Mouse (Mus musculus): ENCODE results near the gene Scamp5. TPM values are rescaled to one million over a fixed set of nuclear protein-coding genes. Genes with fewer than 3 reads are reported as not detected.

Gene Scamp5
- total and polyA plus RNA-seq, 2 experiments from 2014 or later: 175 to 282 TPM

DNA sequence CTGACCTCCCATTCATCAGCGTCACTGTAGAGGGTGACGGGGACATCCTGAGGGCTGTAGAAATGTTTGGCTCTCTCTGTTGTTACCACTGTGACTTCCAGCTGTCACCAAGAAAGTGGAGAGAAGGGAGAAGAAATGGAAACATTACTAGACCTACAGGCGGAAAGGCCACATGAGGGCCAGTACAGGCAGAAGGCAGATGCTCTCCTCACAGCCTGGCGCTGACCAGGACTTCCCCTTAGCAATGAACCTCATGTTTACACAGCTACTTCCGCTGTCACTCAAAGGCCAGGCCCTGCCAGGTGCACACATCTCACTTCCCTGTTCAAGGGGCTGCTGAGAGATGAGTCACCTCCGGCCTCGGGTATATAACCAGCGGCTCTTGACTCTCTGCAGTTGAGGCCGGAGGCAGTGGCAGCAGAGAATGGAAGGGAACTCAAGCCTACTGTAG is 46.7 kb downstream of the Scamp5 start:
- ATAC-seq (peak; percentile 8; the same call in 1 of the 2 replicates), DNase-seq (no peak)
- no peak for TF ChIP-seq CTCF (IDR thresholded peaks at IDR 0.05; ENCODE audit: low read depth)
- no peaks in the 10 kb centered on the region for H3K9me3 ChIP-seq (ENCODE audit: low read length)
- H3K9ac ChIP-seq: no peak overlapping the region; the same call in 1 of the 2 replicates
- H3K27me3 ChIP-seq (ENCODE audit: insufficient read depth, low read length): no peaks in the 10 kb centered on the region
- no peaks in the 10 kb centered on the region; the same call in 1 of the 2 replicates for H3K36me3 ChIP-seq (ENCODE audit: insufficient read depth)
- no peak overlapping the region for H3K4me2 ChIP-seq (ENCODE audit: low read depth)
- 87% methylated on average over 9 of the region's 9 CpGs for WGBS
- peak overlapping the region; percentile 24 for H3K27ac ChIP-seq (ENCODE audit: low read depth, low read length)
- H3K4me3 ChIP-seq (ENCODE audit: low read depth, low read length): no peak overlapping the region
- 0 out of 2 replicates have a peak, but pooled peaks cover 4% of the 10 kb centered on the region for H3K4me1 ChIP-seq (ENCODE audit: insufficient read depth)

GRCm38 (mm10) chr9:57420321-57421120 is 47.3 kb downstream of the Scamp5 start:
- DNase-seq (peak; percentile 74), ATAC-seq (peak; percentile 86)
- Histone ChIP-seq H3K9ac (no peak overlapping the region; the same call in 1 of the 2 replicates), H3K27me3 (ENCODE audit: insufficient read depth, low read length) (no peaks in the 10 kb centered on the region), H3K27ac (ENCODE audit: low read depth, low read length) (peak overlapping the region; percentile 24), H3K4me3 (ENCODE audit: low read depth, low read length) (no peak overlapping the region), H3K36me3 (ENCODE audit: insufficient read depth) (no peaks in the 10 kb centered on the region; the same call in 1 of the 2 replicates), H3K4me1 (ENCODE audit: insufficient read depth) (0 out of 2 replicates have a peak, but pooled peaks cover 4% of the 10 kb centered on the region), H3K4me2 (ENCODE audit: low read depth) (no peak overlapping the region), H3K9me3 (ENCODE audit: low read length) (no peaks in the 10 kb centered on the region)
- 0 out of 2 replicates have a peak, but pooled peaks have one; percentile 7 for TF ChIP-seq CTCF (IDR thresholded peaks at IDR 0.05; ENCODE audit: low read depth)
- WGBS: 42% methylated on average over 20 of the region's 20 CpGs

GRCm38 (mm10) chr9:57419521-57420267 is 48.2 kb downstream of the Scamp5 start:
- Histone ChIP-seq H3K4me3 (ENCODE audit: low read depth, low read length) (no peak overlapping the region), H3K27me3 (ENCODE audit: insufficient read depth, low read length) (no peaks in the 10 kb centered on the region), H3K9me3 (ENCODE audit: low read length) (no peaks in the 10 kb centered on the region), H3K9ac (no peak overlapping the region), H3K4me2 (ENCODE audit: low read depth) (no peak overlapping the region), H3K36me3 (ENCODE audit: insufficient read depth) (peaks cover 1% of the 10 kb centered on the region; the same call in 1 of the 2 replicates), H3K4me1 (ENCODE audit: insufficient read depth) (0 out of 2 replicates have a peak, but pooled peaks cover 4% of the 10 kb centered on the region), H3K27ac (ENCODE audit: low read depth, low read length) (peak overlapping the region; percentile 24)
- peak; percentile 71 for ATAC-seq
- TF ChIP-seq CTCF (IDR thresholded peaks at IDR 0.05; ENCODE audit: low read depth): no peak
- WGBS: 86% methylated on average over 16 of the region's 16 CpGs
- peak; percentile 38 for DNase-seq

GRCm38 (mm10) chr9:57417341-57417740 is 50.5 kb downstream of the Scamp5 start:
- H3K4me2 ChIP-seq (ENCODE audit: low read depth): no peak overlapping the region
- ATAC-seq (no peak), DNase-seq (no peak)
- no peak for TF ChIP-seq CTCF (IDR thresholded peaks at IDR 0.05; ENCODE audit: low read depth)
- WGBS: 80% methylated on average over 8 of the region's 8 CpGs
- H3K36me3 ChIP-seq (ENCODE audit: insufficient read depth): peaks cover 4% of the 10 kb centered on the region
- no peak overlapping the region for H3K9ac ChIP-seq
- H3K9me3 ChIP-seq (ENCODE audit: low read length): no peaks in the 10 kb centered on the region
- no peak overlapping the region for H3K4me3 ChIP-seq (ENCODE audit: low read depth, low read length)
- H3K27ac ChIP-seq (ENCODE audit: low read depth, low read length): no peak overlapping the region
- 0 out of 2 replicates have a peak, but pooled peaks cover 4% of the 10 kb centered on the region for H3K4me1 ChIP-seq (ENCODE audit: insufficient read depth)
- no peaks in the 10 kb centered on the region for H3K27me3 ChIP-seq (ENCODE audit: insufficient read depth, low read length)

DNA sequence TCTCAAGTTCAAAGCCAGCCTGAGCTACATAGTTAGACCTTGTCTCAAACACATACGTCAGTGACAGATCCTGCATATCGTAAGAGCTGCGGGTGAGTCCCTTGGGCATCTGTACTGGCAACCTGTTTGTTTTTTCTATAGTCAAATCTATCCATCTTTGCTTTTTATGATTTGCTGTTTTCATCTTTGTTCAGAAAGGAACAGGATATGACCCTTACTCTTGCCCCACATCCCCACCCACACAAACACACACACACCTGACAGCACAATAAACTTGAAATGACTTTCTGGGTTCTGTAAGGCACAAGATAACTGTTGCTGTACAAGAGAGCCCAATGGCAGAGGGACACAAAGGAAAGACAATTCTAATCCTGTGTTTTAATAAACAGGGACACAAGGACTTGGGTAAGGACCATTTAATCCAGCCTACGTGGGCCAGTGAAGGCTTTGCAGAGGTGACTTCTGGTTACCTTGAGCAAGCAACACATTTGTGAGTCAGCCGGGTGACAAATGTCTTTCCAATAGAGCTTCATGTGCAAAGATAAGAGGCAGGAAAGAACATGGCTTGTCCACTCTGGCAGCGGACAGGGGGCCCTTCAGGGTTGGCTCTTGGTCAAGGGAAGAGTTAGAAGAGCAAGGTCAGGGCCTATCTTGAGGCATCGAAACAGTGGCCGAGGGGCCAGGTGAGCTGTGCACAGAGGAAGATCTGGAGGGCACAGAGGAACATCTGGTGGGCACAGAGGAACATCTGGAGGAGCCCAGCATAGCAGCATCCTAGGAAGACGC is 60.5 kb downstream of the Scamp5 start:
- no peak overlapping the region for H3K27ac ChIP-seq (ENCODE audit: low read depth, low read length)
- no peaks in the 10 kb centered on the region for H3K27me3 ChIP-seq (ENCODE audit: insufficient read depth, low read length)
- H3K4me3 ChIP-seq (ENCODE audit: low read depth, low read length): no peak overlapping the region
- H3K9ac ChIP-seq: no peak overlapping the region
- no peak for DNase-seq
- H3K4me2 ChIP-seq (ENCODE audit: low read depth): no peak overlapping the region
- no peak for TF ChIP-seq CTCF (IDR thresholded peaks at IDR 0.05; ENCODE audit: low read depth)
- H3K36me3 ChIP-seq (ENCODE audit: insufficient read depth): no peaks in the 10 kb centered on the region
- no peaks in the 10 kb centered on the region for H3K9me3 ChIP-seq (ENCODE audit: low read length)
- ATAC-seq: no peak
- H3K4me1 ChIP-seq (ENCODE audit: insufficient read depth): no peaks in the 10 kb centered on the region
- whole genome bisulfite sequencing: 95% methylated on average over 9 of the region's 9 CpGs

GRCm38 (mm10) chr9:57406395-57406794 is 61.5 kb downstream of the Scamp5 start:
- H3K9ac ChIP-seq: no peak overlapping the region
- TF ChIP-seq CTCF (IDR thresholded peaks at IDR 0.05; ENCODE audit: low read depth): no peak
- no peak overlapping the region for H3K4me2 ChIP-seq (ENCODE audit: low read depth)
- no peaks in the 10 kb centered on the region for H3K9me3 ChIP-seq (ENCODE audit: low read length)
- H3K27me3 ChIP-seq (ENCODE audit: insufficient read depth, low read length): no peaks in the 10 kb centered on the region
- no peak overlapping the region for H3K27ac ChIP-seq (ENCODE audit: low read depth, low read length)
- ATAC-seq: no peak
- DNase-seq: no peak
- 89% methylated on average over 5 of the region's 5 CpGs for WGBS
- no peaks in the 10 kb centered on the region for H3K36me3 ChIP-seq (ENCODE audit: insufficient read depth)
- no peaks in the 10 kb centered on the region for H3K4me1 ChIP-seq (ENCODE audit: insufficient read depth)
- no peak overlapping the region for H3K4me3 ChIP-seq (ENCODE audit: low read depth, low read length)

All from forebrain, postnatal 0 days (tissue).